Mouse (Mus musculus) cerebellum, postnatal 14 days (tissue): ENCODE measurements around the gene Crygn.

Experiments
- DNase-seq, 2 experiments: peaks; one replicate each; pipeline ENCODE4 v3.0.0; 2021; ENCODE audit warnings: mixed read lengths in 2 of 2

Crygn gene

GRCm38 (mm10) chr5:24704615-24705014 lies 53.2 kb downstream of the Crygn start:
- no peak for DNase-seq

GRCm38 (mm10) chr5:24701271-24701670 lies 56.5 kb downstream of the Crygn start:
- no peak for DNase-seq
